Mouse (Mus musculus): ENCODE measurements around the gene Adamts4. TPM values are rescaled to one million over a fixed set of nuclear protein-coding genes. Genes with fewer than 3 reads are reported as not detected.

The Adamts4 gene
- total RNA-seq (2021), result under 1 TPM; 0.15 to 0.73 TPM
- long read RNA-seq, experiment 1, full-length matches to known transcripts, result 3 of 3 reads
- long read RNA-seq, experiment 1, partial matches to known transcripts, result 0 of 3 reads
- long read RNA-seq, experiment 1, other reads (novel, unspliced or antisense), result 0 of 3 reads
- long read RNA-seq, experiment 2, result 0 reads

GRCm38 (mm10) chr1:171249913-171250600, at the start of gene Adamts4:
Gene Adamts4 (plus strand): TSS chr1:171250421.
- intact Hi-C loops (cut with DNase I), result no loop called here
- peak within 1 kb of the TSS; percentile 97 for H3K27ac ChIP-seq

GRCm38 (mm10) chr1:171200769-171201168, 49.5 kb upstream of the Adamts4 start:
- DNase-seq, result no peak
- intact Hi-C loops (cut with DNase I), result no loop called here
- Histone ChIP-seq H3K27ac (no peak overlapping the region), H3K4me3 (no peak overlapping the region)
- no peak for TF ChIP-seq CTCF (IDR thresholded peaks at IDR 0.05)

More at GRCm38 (mm10) chr1:171249913-171250600, at the start of gene Adamts4:
- peak; percentile 60 for DNase-seq
- H3K4me3 ChIP-seq, result peak within 1 kb of the TSS; percentile 75
- no peak for TF ChIP-seq CTCF (IDR thresholded peaks at IDR 0.05)

DNA sequence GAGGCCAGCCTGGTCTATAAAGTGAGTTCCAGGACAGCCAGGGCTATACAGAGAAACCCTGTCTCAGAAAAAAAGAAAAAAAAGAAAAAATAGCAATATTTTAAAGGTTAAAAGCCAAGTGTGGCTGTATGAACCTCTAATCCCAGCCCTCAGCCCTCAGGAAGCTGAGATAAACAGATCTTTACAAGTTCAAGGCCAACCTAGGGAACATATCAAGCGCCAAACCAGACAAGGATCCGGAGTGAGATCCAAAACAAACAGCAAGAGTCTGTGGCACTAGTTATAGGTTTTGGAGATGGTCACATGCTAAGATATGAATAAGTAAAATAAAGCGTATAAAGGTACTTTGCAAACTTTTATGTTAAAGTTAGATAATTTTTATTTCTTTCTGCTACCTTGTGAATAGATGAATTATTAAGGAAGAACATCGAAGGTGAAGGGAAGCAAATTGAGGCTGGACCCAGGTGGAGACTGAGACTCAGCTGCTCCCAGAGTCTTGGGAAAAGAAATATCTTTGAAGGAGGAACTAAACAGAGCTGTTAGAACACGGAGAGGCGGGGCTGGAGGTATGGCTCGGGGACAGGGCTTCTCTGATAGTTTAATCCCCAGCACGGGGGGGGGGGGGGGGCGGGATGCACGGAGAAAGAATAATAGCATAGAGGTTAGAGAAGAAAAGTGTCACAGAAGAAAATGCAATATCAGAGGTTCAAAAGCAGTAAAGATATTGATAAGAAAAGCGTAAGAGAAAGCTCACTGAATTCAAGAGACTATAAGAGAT, 46.6 kb upstream of the Adamts4 start:
- Histone ChIP-seq H3K27ac (peak overlapping the region; percentile 5; the same call in 1 of the 2 replicates), H3K4me3 (no peak overlapping the region)
- intact Hi-C loops (cut with DNase I), result no loop called here
- DNase-seq, result no peak
- TF ChIP-seq CTCF (IDR thresholded peaks at IDR 0.05), result no peak

DNA sequence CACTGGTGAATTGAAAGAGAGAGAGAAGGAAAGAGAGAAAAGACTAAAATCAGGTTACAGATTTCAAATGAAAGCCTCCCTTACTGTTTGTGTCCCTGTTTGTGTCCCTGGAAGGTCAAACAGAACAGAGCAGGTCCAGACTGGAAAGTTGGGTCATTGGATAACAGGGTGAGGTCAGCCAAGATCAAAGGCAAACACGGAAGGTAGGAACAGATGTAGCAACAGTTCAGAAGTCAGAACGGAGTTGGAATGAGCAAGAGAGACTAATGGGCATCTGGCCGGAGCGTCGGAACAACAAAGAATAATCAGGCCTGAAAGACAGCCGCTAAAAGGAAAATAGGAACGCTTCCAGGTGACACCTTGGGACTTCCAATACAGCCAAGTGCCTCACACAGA, 46.0 kb upstream of the Adamts4 start:
- intact Hi-C loops (cut with DNase I), result no loop called here
- peak overlapping the region; percentile 5; the same call in 1 of the 2 replicates for H3K27ac ChIP-seq
- TF ChIP-seq CTCF (IDR thresholded peaks at IDR 0.05), result no peak
- no peak overlapping the region for H3K4me3 ChIP-seq
- no peak for DNase-seq

GRCm38 (mm10) chr1:171205704-171206493, 44.3 kb upstream of the Adamts4 start:
- intact Hi-C loops (cut with DNase I), result no loop called here
- TF ChIP-seq CTCF (IDR thresholded peaks at IDR 0.05), result no peak
- no peak overlapping the region for H3K27ac ChIP-seq
- H3K4me3 ChIP-seq, result no peak overlapping the region
- DNase-seq, result no peak

GRCm38 (mm10) chr1:171209409-171209808, 40.8 kb upstream of the Adamts4 start:
- no peak for TF ChIP-seq CTCF (IDR thresholded peaks at IDR 0.05)
- DNase-seq, result no peak
- intact Hi-C loops (cut with DNase I), result no loop called here
- Histone ChIP-seq H3K4me3 (no peak overlapping the region), H3K27ac (no peak overlapping the region)

GRCm38 (mm10) chr1:171212854-171213253, 37.4 kb upstream of the Adamts4 start:
- intact Hi-C loops (cut with DNase I), result no loop called here
- TF ChIP-seq CTCF (IDR thresholded peaks at IDR 0.05), result no peak
- no peak overlapping the region for H3K4me3 ChIP-seq
- no peak overlapping the region for H3K27ac ChIP-seq
- no peak for DNase-seq

GRCm38 (mm10) chr1:171213801-171214496, 36.3 kb upstream of the Adamts4 start, which contains the start of gene Nr1i3:
Gene Nr1i3 (plus strand): TSS chr1:171213970.
- DNase-seq, result no peak
- intact Hi-C loops (cut with DNase I), result no loop called here
- Histone ChIP-seq H3K27ac (no peak within 1 kb of the TSS), H3K4me3 (no peak within 1 kb of the TSS)
- no peak for TF ChIP-seq CTCF (IDR thresholded peaks at IDR 0.05)

DNA sequence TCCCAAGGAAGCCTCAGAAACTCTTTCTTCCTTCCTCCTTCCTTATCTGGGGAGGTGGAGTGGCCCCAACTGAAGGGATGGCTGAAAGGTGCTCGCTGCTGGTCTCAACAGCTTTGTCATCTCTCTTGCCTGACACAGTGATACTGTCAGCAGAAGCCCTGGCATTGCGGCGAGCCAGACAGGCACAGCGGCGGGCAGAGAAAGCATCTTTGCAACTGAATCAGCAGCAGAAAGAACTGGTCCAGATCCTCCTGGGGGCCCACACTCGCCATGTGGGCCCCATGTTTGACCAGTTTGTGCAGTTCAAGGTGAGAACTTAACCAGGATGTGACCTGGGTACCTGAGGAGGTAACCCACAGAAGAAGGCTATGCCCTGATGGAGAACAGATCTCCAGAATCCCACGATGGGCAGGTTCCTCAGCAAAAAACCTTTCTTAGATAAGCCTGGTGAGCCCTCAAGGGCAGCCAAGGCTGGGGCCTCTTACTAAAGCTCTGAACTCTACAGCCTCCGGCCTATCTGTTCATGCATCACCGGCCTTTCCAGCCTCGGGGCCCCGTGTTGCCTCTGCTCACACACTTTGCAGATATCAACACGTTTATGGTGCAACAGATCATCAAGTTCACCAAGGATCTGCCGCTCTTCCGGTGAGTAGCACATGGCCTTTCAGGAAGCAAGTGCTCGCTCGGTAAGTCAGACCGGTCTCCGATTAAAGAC, 33.8 kb upstream of the Adamts4 start:
- Histone ChIP-seq H3K27ac (no peak overlapping the region), H3K4me3 (no peak overlapping the region)
- no peak for DNase-seq
- intact Hi-C loops (cut with DNase I), result no loop called here
- no peak for TF ChIP-seq CTCF (IDR thresholded peaks at IDR 0.05)

DNA sequence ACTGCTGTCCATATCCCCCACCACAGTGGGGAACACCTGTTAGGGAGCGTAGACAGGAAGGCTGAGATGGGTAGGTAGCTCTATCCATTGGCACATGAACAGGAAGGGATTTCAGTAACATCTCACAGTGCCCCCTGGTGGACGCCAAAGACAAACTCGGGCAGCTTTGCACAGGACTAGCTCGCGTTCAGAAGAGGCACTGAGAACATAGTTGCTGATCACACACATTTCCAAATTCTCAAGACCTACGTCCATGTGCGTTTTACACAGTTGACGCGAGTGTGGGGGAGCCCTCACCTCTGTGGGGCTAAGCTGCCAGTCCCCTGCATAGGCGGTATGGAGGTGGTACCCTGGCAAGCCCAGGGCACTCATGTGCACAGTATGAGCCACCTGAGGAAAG, 29.4 kb upstream of the Adamts4 start:
- peak overlapping the region; percentile 95; the same call in 1 of the 2 replicates for H3K27ac ChIP-seq
- intact Hi-C loops (cut with DNase I), result loop anchor here (1.0 kb wide), 1 partner anchor 57 kb away; no protein-coding TSS in a partner anchor
- TF ChIP-seq CTCF (IDR thresholded peaks at IDR 0.05), result peak; percentile 87
- H3K4me3 ChIP-seq, result peak overlapping the region; percentile 88
- peak; percentile 87 for DNase-seq

Data from gastrocnemius, adult 2 months (tissue).